Mouse (Mus musculus) c-Kit-positive CD71-negative TER-119-negative erythroid progenitor cells, embryonic 14.5 days (primary cell): ENCODE results near the gene Ctsc.
"Not testable (repeated sequence)": the region's sequence is repeated elsewhere in the genome, so short reads cannot be mapped to it uniquely, and the experiment has no call there.

Source experiments
- DNase-seq: peaks from one replicate; pipeline ENCODE4 v3.0.0-alpha.2; 2013; ENCODE audit warnings: low read depth

Ctsc gene

DNA sequence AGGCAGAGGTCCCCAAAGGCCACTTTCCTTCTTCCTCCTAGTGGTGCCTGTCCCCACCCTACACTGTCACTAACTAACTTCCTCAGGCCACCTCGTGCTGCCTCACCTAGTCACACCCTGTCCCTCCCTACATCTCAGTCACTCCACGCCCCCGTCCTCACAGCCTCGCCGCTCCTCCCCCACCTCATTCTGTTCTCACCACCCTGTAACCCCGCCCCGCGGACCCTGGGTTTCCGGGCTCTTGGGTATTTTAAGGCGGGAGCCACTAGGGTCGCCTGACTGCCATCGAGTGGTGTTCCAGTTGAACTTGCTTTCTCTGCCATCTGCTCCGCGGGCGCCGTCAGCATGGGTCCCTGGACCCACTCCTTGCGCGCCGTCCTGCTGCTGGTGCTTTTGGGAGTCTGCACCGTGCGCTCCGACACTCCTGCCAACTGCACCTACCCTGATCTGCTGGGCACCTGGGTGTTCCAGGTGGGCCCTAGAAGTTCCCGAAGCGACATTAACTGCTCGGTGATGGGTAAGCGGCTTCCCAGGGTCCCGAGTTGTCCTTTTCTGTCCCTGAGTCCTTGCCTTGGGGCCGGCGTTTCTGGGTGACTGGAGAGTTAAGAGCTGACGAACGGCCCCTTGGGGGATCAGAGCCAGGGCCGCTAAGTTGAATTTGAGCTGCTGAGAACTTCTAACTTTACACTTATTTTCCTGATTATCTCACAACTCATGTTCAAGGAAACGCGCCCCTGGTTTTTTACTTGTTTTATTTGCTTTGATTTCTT is at the start of gene Ctsc:
Ctsc (plus strand) TSS at position 228 of the 770 bp plus-strand sequence.
- DNase-seq: peak; percentile 91

- DNase-seq: no peak
Measured at GRCm38 (mm10) chr7:88229051-88229450, 48.8 kb upstream of the Ctsc start.

GRCm38 (mm10) chr7:88230121-88230520 is 47.8 kb upstream of the Ctsc start:
- DNase-seq: no peak

DNA sequence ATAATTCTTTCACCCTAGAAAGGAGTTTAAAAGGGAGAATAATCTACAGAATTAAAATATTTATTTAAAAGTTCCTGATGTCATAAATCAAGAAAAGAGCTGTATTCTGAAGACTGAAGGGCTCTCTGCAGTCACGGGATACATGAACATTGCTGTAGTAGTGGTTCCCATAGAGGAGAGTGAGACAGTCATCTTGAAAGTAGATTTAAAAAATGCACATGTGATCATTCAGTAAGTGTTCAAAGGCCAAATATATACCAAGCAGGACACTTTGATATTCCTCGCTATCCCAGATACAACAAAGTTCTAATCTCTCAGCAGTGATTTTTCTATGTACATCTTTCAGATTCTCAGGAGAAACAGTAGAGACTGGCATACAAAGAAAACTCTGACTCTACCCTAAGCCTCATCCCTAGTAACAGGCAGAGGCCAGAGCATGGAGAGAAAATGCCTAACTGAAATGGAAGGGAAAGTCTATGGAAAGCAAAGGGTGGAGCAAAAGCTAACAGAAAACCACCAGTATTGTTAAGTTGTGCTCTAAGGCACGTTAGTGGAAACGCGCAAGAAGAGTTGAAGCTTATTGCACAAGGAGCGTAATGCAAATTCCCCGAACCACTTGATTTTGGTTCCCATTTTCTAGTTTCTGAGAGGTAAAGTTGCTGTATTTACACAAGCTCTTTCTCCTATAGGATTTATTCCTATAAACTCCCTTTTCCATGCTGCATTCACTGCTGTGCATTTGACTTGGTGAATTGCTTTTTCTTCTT is 46.9 kb upstream of the Ctsc start:
- DNase-seq: no peak

DNA sequence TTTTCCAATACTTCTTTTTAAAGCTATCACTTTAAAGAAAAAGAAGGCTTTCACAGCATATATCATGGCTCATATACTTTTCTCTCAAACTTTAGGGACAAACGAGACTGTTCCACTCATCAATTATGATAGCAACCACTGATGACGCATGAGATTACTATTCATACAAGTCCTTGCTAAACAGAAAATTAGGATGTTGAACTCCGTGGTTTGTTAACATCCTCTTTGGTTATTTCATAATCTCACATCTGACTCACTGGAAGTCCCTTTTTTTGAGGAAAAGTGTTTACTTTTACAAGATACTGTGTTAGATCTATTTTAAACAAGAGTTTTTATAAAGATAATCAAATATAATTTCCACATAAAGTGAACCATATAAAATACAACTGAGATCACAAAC is 34.8 kb upstream of the Ctsc start:
- no peak for DNase-seq

DNA sequence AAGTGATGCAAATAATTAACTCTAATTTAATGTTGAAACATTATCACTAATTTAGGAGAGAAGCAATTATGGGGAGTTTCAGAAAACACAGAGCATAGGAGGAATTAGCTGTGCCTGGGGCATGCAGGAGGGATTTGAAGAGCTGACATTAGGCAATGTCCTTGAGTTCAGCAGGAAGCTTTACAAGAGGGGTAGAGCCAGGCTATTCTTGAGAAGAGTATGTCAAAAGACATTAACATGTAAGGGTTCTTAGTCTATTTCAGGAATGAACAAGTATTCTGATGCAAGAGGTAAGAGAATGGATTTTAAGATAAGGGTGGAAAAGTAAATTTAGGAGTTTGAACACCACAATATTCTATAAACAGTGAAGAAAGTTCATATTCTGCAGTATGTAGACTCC is 33.4 kb upstream of the Ctsc start:
- DNase-seq: no peak

GRCm38 (mm10) chr7:88250380-88250779 is 27.5 kb upstream of the Ctsc start:
- not testable (repeated sequence) for DNase-seq

DNA sequence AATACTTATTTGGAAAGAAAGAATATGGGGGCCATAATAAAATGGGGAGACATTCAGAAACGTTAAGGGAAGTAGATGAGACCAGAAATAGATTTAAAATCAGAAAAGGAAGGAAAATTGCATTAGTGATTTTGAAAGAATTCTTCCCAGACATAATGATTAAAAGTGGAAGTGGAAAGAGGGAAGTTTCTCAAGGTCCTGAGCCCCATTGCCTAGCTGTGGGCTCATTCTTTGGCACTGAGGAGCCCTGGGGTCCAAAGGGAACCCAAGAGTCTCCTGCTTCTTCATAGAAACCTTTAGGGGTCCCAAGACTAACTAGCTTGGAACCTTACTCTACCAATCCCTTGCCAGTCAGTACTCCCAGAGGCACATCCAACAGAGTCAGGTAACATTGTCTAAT is 26.4 kb upstream of the Ctsc start:
- DNase-seq: no peak

- no peak for DNase-seq
Measured at GRCm38 (mm10) chr7:88252129-88252528, 25.8 kb upstream of the Ctsc start.

- DNase-seq: no peak
Measured at GRCm38 (mm10) chr7:88254884-88255283, 23.0 kb upstream of the Ctsc start.

DNA sequence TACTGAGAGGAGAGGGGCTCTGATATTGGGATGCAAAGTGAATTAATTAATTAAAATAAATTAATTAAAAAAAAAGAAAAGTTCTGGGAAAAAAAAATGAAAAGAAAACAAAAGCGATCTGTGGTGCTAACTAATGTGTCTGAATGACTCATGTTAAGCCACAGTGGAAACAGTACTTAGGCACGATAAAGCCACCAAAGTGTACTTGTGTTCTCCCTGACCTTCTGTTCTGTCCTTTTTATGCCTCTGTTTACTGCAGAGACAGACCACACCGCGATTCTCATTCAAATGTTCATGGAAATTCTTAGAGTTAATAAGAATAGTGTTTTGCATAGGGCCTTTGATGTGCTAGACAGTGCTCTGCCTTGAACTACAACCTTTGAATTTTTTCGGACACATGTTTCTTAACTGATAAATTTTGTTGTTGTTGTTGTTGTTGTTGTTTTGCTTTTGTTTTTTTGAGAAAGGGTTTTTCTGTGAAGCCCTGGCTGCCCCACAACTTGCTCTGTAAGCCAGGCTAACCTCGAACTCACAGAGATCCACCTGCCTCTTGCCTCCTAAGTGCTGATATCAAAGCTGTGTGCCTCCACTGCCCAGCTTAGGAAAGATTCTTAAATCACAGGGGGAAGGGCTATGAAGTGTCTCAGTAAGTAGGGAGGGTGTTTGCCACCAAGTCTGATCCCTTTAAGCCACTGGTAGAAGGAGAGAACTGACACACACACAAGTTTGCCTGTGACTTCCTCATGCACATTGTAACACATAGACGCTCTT is 18.5 kb upstream of the Ctsc start:
- DNase-seq: no peak

GRCm38 (mm10) chr7:88261799-88262198 is 16.1 kb upstream of the Ctsc start:
- no peak for DNase-seq

DNA sequence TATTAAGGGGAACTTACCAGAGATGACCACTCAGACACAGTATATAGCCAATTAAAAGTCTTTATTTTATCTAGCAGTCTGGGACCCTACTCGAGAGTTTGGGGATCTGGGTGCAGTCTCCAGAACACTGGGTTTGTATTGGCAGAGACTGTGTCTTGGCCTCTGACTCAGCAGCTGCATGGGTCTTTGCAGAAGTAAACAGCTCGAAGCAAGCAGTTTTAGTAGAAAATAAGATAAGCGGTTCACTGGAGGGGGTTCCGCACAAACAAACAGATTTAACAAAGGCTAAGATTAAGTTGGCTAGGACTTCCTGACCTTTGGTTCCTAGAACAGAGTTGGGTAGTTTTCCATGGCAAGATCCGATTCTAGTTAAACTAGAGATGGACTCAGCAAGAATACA is 13.0 kb upstream of the Ctsc start:
- no peak for DNase-seq

DNA sequence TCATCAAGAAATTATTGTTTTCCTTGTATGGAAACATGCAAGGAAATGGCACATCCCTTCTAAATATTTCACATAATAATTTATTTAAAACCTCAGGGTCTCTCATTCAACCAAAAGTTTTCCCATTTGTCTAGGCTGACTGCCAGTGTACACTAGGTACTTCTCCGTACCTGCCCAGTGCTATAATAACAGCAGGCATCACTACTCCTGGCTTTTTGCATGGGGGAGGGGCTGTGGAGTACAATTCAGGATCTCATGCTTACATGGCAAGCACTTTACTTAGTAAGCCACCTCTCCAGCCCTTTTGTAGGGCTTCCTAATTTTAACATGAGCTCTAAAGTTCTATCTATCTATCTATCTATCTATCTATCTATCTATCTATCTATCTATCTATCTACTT is 8.0 kb upstream of the Ctsc start:
- no peak for DNase-seq

DNA sequence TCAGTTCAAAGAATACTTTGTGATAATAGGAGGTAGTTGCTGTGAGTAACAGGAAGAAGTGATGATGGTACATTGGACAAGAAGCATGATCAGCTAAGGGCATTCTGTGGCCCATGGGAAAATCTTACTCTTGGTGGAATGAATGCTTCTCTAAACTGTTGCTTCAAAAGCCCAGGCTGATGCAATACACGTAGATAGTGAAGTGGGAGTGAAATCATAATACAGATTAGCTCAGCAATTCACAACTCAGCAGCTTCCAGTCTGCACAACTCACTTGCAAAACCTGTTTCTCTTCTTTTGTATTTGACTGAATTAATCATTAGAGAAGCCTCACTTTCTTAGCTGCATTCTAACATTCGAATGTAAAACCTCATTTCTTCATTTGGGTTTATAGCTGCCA is 6.4 kb upstream of the Ctsc start:
- no peak for DNase-seq

DNA sequence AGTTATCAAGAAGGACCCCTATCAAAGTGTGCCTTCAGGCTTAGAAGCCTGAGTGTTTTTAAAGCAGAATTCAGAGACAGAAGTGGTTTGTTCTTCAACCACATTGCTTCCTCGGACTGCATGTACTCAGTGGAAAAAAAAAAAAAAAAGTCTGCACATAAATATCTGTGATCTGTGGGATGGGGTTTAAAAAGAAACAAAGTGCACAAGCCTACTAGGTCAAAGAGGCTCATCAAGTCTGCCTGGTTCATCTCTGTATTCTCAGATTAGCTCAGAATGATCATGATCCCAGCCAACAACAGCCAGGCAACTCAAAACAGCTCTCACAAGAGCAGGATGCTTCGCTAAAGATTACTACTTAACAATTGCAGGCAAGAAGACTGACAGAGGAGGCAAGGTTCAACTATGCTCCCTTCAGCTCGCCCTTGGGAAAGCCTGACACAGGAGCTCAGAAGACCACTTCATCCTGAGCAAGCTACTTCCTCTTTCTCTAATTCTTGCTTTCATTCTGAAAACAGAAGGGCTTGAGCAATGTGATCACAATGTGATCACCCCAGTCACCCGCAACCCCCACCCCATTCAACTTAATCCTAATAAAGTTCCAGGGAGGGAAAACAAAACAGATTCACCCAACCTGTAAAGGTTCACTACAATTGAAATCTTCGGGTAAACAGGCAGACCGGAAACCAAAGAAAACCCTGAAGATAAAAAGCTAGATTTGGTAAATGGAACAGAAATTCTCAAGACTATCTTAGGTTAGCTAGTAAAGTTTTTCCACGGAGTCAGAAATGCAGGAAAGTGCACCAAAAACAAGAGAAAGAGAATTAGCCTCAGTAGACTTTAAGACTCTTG is 745 bp upstream of the Ctsc start:
- no peak for DNase-seq

DNA sequence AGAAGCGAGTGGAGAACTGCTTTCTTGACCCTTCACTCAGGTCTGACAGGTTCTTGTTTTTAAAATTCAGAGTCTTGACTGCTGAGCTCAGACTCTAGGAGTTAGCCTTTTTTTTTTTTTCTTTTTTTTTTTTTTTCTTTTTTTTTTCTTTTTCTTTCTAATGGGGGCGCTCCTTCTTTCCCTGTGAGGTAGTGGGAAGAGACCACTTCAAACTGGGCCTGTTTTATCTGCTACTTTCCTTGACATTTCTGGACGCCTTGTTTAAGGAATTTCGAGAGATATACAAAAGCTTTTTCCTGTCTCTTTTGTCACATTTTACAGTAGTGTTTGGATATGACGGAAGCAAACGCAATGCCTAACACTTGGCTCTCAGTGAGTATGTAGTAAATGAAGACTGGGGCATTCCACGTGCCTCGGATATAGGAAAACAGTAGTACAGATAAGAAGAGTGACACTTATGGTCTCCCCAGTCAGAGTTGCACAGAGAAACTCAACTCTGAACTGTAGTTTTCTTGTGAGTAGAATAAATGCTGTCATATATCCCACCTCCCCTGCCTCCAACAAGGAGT is 827 bp downstream of the Ctsc start:
- no peak for DNase-seq

- no peak for DNase-seq
Measured at GRCm38 (mm10) chr7:88285276-88285675, 7.4 kb downstream of the Ctsc start.

DNA sequence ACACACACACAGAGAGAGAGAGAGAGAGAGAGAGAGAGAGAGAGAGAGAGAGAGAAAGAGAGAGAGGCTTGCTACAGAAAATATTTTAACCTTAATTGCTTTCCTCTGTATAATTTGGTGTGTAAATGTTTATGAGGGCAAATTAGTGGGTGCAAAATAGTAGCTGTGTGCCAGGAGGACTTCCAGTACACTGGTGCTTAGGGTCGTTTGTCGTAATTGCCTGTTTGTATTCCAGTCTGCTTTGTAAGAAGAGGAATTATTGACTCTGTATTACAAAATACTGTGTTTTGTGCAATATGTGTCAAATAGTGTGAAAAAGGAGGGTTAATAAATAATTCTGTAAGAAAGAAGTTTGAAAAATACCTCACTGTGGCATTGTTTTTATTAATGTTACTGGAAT is 13.2 kb downstream of the Ctsc start:
- no peak for DNase-seq

DNA sequence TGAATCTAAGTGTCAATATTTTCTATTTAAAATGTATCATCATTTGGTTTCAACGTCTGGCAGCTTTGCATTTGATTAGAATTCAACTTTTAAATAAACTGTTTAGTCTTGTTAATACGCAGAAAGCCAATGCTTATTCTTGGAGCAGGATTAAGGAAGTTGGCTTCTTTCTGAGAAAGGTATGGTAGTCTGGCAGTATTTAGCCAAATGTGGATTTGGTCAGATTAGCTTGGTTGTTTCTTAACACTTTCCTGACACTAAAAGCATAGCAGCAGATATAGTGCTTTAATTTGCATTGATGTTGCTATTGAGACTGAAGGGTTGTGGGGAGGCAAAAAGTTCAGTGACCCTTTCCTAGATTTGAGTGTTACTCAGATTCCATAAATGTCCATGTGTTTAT is 14.2 kb downstream of the Ctsc start:
- no peak for DNase-seq

GRCm38 (mm10) chr7:88293907-88294306 is 16.0 kb downstream of the Ctsc start:
- no peak for DNase-seq

DNA sequence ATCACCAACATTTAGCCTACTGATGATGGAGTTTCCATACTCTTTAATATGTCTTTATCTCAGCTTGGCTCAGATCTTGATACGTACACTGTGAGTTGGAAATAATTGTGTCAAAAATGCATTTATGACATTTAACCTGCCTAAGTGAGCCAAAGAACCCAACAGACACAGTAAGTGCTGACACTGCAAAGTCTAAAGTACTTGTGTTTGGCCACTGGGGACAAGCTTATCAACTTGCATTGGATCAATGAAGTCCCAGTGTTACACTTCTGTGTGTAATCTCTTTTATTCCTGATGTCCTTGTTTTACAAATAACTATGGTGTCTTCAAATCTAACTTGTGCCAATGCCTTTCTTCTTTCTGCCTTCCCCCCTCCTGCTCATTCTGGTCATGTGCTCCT is 18.1 kb downstream of the Ctsc start:
- no peak for DNase-seq
